Mouse (Mus musculus) kidney, embryonic 16.5 days (tissue): ENCODE measurements around the gene H3f3b. TPM values are rescaled to one million over a fixed set of nuclear protein-coding genes. Genes with fewer than 3 reads are reported as not detected.

Source experiments
- polyA plus RNA-seq: library from polyadenylated mRNA; unstranded; fragments of >200 nt; fragmentation: Nextera tagmentation; extraction: Ambion mirVana; gene quantifications from 2 replicates; pipeline ENCODE4 v1.2.1, GENCODE M21; 2015

H3f3b gene
- polyA plus RNA-seq, 1 experiment from 2014 or later, result 1,676 TPM

Other genes with a start within 250 kb of the H3f3b start
- gene Caskin2, start 214.3 kb downstream of the H3f3b start, polyA plus RNA-seq, result 21.5 and 23.6 TPM in 2 replicates
- 48.1 and 50.2 TPM in 2 replicates for gene Tsen54, start 213.2 kb downstream of the H3f3b start, polyA plus RNA-seq
- gene Llgl2, start 203.9 kb downstream of the H3f3b start, polyA plus RNA-seq, result 58.3 and 64.5 TPM in 2 replicates
- 12.6 and 14.2 TPM in 2 replicates for gene Myo15b, start 169.6 kb downstream of the H3f3b start, polyA plus RNA-seq
- gene Smim5, start 128.0 kb downstream of the H3f3b start, polyA plus RNA-seq, result 4.7 and 5.0 TPM in 2 replicates
- 11.8 and 12.8 TPM in 2 replicates for gene Smim6, start 115.9 kb downstream of the H3f3b start, polyA plus RNA-seq
- gene Sap30bp, start 94.7 kb downstream of the H3f3b start, polyA plus RNA-seq, result 35.9 and 38.9 TPM in 2 replicates
- 25.3 and 26.9 TPM in 2 replicates for gene Recql5, start 94.5 kb downstream of the H3f3b start, polyA plus RNA-seq
- 2.5 and 3.4 TPM in 2 replicates for gene Itgb4, start 53.3 kb downstream of the H3f3b start, polyA plus RNA-seq
- gene Galk1, start 15.2 kb downstream of the H3f3b start, polyA plus RNA-seq, result 222 and 240 TPM in 2 replicates
- gene Unk, start 2.4 kb upstream of the H3f3b start, polyA plus RNA-seq, result 41.2 and 46.6 TPM in 2 replicates
- 1.00 and 1.4 TPM in 2 replicates for gene Unc13d, start 50.0 kb upstream of the H3f3b start, polyA plus RNA-seq
- gene Wbp2, start 59.0 kb upstream of the H3f3b start, polyA plus RNA-seq, result 99.4 and 123 TPM in 2 replicates
- 23.9 and 31.2 TPM in 2 replicates for gene Trim47, start 99.2 kb upstream of the H3f3b start, polyA plus RNA-seq
- gene Trim65, start 103.2 kb upstream of the H3f3b start, polyA plus RNA-seq, result 4.9 and 6.3 TPM in 2 replicates
- gene Mrpl38, start 110.9 kb upstream of the H3f3b start, polyA plus RNA-seq, result 119 and 120 TPM in 2 replicates
- 38.7 and 45.6 TPM in 2 replicates for gene Fbf1, start 140.2 kb upstream of the H3f3b start, polyA plus RNA-seq
- gene Ten1, start 170.9 kb upstream of the H3f3b start, polyA plus RNA-seq, result 85.0 and 85.9 TPM in 2 replicates
- gene Acox1, start 171.1 kb upstream of the H3f3b start, polyA plus RNA-seq, result 46.1 and 48.8 TPM in 2 replicates
- gene Evpl, start 210.1 kb upstream of the H3f3b start, polyA plus RNA-seq, result 3.5 and 4.1 TPM in 2 replicates
- 95.9 and 96.7 TPM in 2 replicates for gene Srp68, start 246.3 kb upstream of the H3f3b start, polyA plus RNA-seq